Mouse (Mus musculus) forebrain, embryonic 11.5 days (tissue): Measurements from ENCODE around the gene Mindy4. TPM values are rescaled to one million over a fixed set of nuclear protein-coding genes. Genes with fewer than 3 reads are reported as not detected.

Source experiments
- ATAC-seq: fragments of 200-750 bp; cut with Nextera tagmentation; replicated peaks from 2 replicates; pipeline ENCODE4 v1.8.0; 2017; ENCODE audit warnings: moderate TSS enrichment; ENCODE audit not compliant: low FRiP score
- DNase-seq: peaks from one replicate; pipeline ENCODE4 v3.0.0-alpha.2; 2017; ENCODE audit warnings: low spot score
- H3K27ac ChIP-seq: fragments of 300-500 bp; sonication (generic); 2 replicates; pipeline ENCODE4 v1.5.1; 2014; ENCODE audit warnings: low read depth, low read length
- H3K27me3 ChIP-seq: fragments of 300-500 bp; sonication (generic); 2 replicates; pipeline ENCODE4 v1.6.1; 2014; ENCODE audit warnings: mild to moderate bottlenecking, low read length, mixed read lengths; ENCODE audit not compliant: control insufficient read depth, insufficient read depth
- H3K36me3 ChIP-seq: fragments of 300-500 bp; sonication (generic); 2 replicates; pipeline ENCODE4 v1.6.1; 2014; ENCODE audit warnings: mild to moderate bottlenecking, low read length, moderate library complexity, mixed read lengths; ENCODE audit not compliant: control insufficient read depth, insufficient read depth
- H3K4me1 ChIP-seq: fragments of 300-500 bp; sonication (generic); replicated peaks from 2 replicates; pipeline ENCODE4 v1.6.1; 2014; ENCODE audit warnings: low read length, mixed read lengths; ENCODE audit not compliant: control insufficient read depth, insufficient read depth
- H3K4me2 ChIP-seq: fragments of 300-500 bp; sonication (generic); 2 replicates; pipeline ENCODE4 v1.6.1; 2014; ENCODE audit warnings: low read depth, mild to moderate bottlenecking, low read length, moderate library complexity, mixed read lengths; ENCODE audit not compliant: severe bottlenecking
- H3K4me3 ChIP-seq: fragments of 300-500 bp; sonication (generic); 2 replicates; pipeline ENCODE4 v1.5.1; 2014; ENCODE audit warnings: low read depth, low read length
- H3K9ac ChIP-seq: fragments of 300-500 bp; sonication (generic); 2 replicates; pipeline ENCODE4 v1.6.1; 2014; ENCODE audit warnings: low read length
- H3K9me3 ChIP-seq: fragments of 300-500 bp; sonication (generic); 2 replicates; pipeline ENCODE4 v1.6.1; 2016; ENCODE audit warnings: low read length, mixed read lengths; ENCODE audit not compliant: control insufficient read depth
- WGBS: fragments of 180-500 bp; shearing (Covaris S2); extraction: QIAGEN DNeasy Blood & Tissue Kit; methylation state at CpG from one replicate; pipeline ENCODE4 v1.1.7; 2014; 5-methylcytosine and 5-hydroxymethylcytosine counted together
- polyA plus RNA-seq: library from polyadenylated mRNA; unstranded; fragments of >200 nt; fragmentation: Nextera tagmentation; extraction: Ambion mirVana; gene quantifications from 2 replicates; pipeline ENCODE4 v1.2.1, GENCODE M21; 2014

Gene Mindy4
- polyA plus RNA-seq, 1 experiment from 2014 or later: 22.5 TPM

DNA sequence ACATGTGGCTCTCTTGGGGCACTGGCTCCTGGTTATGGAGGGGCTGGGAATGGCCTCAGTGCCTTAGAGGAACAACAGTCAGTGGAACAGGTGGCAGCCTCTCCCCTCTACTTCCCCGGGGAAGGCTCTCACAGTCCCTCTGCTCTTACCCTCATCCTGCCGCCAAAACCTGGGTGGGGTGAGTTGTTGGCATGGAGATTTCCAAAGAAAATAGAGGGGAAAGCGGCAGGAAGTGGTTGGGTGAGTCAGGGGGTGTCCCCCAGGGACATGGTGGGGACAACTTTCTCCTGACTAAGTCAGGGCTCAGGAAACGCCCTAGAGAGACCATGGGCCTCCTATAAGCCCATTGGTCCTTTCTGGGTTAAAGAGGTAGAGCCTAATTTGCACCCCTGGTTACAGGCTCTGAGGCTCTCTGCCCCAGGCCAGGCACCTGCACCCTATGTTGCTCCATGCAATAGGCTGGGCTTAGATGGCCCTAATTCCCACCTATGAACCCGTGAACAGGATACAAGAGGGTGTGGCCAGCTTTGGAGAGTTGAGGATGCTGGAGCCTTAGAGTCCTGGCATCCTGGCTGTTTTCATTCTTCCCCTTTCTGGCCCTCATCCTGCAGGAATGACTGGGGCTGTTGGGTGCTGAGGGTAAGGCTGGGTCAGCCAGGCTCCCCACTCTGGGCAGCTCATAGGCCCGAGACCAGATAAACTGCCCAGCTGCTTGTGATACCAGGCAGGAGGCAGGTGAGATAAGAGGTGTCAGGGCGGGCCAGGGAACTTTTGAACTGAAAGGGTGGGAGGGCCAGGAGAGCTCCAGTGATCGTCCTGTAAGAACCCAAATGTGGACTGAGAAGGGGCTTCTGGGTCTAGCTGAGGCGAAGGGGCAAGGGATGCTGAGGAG is 136.0 kb downstream of the Mindy4 start:
- Histone ChIP-seq H3K4me1 (no peaks in the 10 kb centered on the region), H3K36me3 (no peaks in the 10 kb centered on the region), H3K27ac (no peak overlapping the region), H3K27me3 (no peaks in the 10 kb centered on the region; the same call in 1 of the 2 replicates), H3K4me3 (no peak overlapping the region), H3K4me2 (no peak overlapping the region), H3K9ac (no peak overlapping the region), H3K9me3 (no peaks in the 10 kb centered on the region)
- ATAC-seq (no peak), DNase-seq (no peak)
- WGBS: 86% methylated on average over 9 of the region's 9 CpGs

DNA sequence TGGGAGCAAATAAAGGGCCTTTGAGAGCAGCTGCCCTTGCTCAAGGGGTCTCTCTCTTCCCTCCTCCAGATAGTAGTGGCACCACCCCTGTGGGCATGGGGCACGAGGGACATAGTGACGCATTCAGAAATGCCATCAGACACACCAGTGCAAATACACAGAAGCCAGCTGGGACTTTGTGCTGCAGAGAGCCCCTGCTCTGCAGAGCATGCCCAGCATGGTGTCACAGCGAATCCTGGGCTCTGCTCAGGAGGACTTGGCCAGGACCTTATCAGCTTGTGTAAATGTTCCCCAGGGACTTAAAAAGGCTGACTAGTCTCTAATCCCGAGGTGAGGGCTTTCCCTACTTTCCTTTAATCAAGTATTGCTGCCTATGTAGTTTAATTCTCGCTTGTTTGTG is 138.5 kb downstream of the Mindy4 start:
- DNase-seq: no peak
- H3K4me3 ChIP-seq: no peak overlapping the region

DNA sequence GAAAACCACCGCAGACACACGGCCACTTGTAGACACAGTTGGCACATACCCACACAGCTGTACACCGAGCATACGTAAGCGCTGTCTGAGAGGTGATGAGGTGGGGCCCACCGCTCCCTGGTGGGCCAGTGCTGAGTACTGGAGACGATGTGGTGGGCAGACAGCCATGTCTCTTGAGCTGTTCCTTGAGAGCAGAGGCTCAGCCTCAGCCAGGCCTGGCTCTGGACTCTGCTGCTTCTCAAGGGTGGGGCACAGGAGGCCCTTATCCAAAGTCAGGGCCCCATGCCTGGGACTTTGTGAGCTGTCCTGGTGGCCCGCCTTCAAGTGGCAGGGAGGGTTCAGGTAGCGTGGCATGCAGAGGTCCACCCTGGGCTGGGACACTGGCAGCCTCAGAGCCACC is 139.1 kb downstream of the Mindy4 start:
- Histone ChIP-seq H3K9ac (no peak overlapping the region), H3K27me3 (no peaks in the 10 kb centered on the region; the same call in none of the 2 replicates), H3K27ac (no peak overlapping the region), H3K4me3 (no peak overlapping the region), H3K4me2 (no peak overlapping the region), H3K9me3 (no peaks in the 10 kb centered on the region), H3K36me3 (no peaks in the 10 kb centered on the region), H3K4me1 (no peaks in the 10 kb centered on the region)
- ATAC-seq: no peak
- WGBS: 87% methylated on average over 9 of the region's 9 CpGs
- no peak for DNase-seq

More for the DNA sequence above, 138.5 kb downstream of the Mindy4 start:
- Histone ChIP-seq H3K9ac (no peak overlapping the region), H3K4me2 (no peak overlapping the region), H3K36me3 (no peaks in the 10 kb centered on the region), H3K27me3 (no peaks in the 10 kb centered on the region; the same call in none of the 2 replicates), H3K27ac (no peak overlapping the region), H3K4me1 (no peaks in the 10 kb centered on the region), H3K9me3 (no peaks in the 10 kb centered on the region)
- WGBS: 35% methylated on average over 5 of the region's 5 CpGs
- ATAC-seq: no peak

DNA sequence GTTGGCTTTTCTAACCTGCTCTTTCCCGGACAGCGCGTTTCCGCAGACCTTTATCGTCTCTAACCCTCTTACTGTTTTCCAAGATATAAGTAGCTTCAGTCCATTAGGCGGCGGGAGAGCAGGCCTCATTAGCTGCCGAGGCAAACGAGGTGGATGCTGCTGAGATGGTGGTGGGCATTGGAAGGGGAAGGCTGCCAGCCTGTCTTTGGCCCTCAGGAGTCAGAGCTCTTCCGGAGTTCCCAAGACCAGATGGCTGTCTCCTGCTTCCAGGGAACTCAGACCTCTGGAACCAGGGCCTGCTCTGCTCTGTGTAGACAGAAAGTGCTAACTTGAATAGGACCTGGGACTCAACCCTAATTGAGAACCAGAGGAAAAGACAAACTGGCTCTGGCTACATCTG is 140.3 kb downstream of the Mindy4 start:
- 83% methylated on average over 10 of the region's 10 CpGs for WGBS

DNA sequence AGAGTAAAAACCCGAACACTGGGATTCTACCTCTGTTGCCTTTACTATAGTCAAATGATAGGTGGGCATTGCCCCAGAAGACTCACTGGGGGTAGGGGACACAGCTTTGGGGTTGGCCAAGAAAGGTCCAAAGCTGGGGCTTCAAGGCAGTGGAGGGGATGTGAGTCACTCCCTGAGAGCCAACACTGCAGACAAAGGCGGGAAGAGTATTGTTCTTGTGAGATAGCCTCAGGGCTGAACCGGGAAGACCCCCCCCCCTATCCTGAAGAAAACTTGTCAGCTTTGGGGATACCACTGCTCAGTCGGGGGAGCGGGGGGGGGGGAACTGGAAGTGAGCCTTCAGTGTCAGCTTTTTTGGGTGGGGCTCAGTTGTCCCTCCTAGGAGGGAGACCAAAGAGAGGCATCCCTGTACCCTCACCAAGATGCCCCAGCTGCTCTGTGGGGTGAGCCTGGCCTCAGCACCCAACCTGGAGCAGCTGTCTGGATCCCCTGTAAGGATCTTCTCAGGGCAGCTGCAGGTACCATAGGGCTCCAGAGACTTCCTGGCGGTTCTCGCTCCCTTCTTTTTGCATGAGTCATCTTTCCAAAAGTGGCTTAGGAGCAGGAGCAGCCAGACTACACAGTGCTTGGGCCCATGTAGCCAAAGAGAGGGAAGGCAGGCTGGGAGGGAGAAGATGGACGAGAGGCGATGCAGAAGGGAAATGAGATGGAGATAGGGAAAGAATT is 141.3 kb downstream of the Mindy4 start:
- H3K4me1 ChIP-seq: no peaks in the 10 kb centered on the region
- H3K27ac ChIP-seq: no peak overlapping the region
- ATAC-seq: no peak
- 87% methylated on average over 9 of the region's 9 CpGs for WGBS
- DNase-seq: peak; percentile 28
- H3K9me3 ChIP-seq: no peaks in the 10 kb centered on the region
- no peak overlapping the region for H3K4me3 ChIP-seq
- H3K36me3 ChIP-seq: no peaks in the 10 kb centered on the region
- H3K4me2 ChIP-seq: no peak overlapping the region
- H3K9ac ChIP-seq: no peak overlapping the region
- H3K27me3 ChIP-seq: no peaks in the 10 kb centered on the region; the same call in none of the 2 replicates

More for the DNA sequence above, 140.3 kb downstream of the Mindy4 start:
- no peaks in the 10 kb centered on the region for H3K9me3 ChIP-seq
- no peak overlapping the region for H3K27ac ChIP-seq
- H3K4me2 ChIP-seq: no peak overlapping the region
- no peak overlapping the region for H3K9ac ChIP-seq
- no peaks in the 10 kb centered on the region for H3K4me1 ChIP-seq
- no peaks in the 10 kb centered on the region; the same call in none of the 2 replicates for H3K27me3 ChIP-seq
- no peak for ATAC-seq
- no peaks in the 10 kb centered on the region for H3K36me3 ChIP-seq
- H3K4me3 ChIP-seq: no peak overlapping the region
- DNase-seq: peak; percentile 44

DNA sequence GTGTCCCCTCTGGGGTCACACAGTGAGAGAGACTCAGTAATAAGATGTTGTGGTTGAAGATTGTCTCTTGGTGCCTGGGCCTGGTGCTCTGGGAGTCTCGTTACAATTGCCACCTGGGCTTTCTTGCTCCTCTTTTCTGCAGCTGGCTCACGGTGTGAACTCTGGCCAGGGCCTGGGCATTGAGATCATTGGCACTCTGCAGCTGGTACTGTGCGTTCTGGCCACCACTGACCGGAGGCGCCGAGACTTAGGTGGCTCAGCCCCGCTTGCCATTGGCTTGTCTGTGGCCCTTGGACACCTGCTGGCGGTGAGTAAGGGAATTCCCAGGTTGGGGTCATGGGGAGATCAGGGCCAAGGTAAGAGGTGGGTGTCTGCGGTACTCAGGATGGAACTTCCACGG is 142.1 kb downstream of the Mindy4 start:
- Histone ChIP-seq H3K4me2 (no peak overlapping the region), H3K27me3 (no peaks in the 10 kb centered on the region; the same call in none of the 2 replicates), H3K27ac (no peak overlapping the region), H3K36me3 (no peaks in the 10 kb centered on the region), H3K9ac (no peak overlapping the region), H3K4me3 (no peak overlapping the region), H3K9me3 (no peaks in the 10 kb centered on the region), H3K4me1 (no peaks in the 10 kb centered on the region)
- ATAC-seq (no peak), DNase-seq (peak; percentile 35)
- WGBS: 87% methylated on average over 10 of the region's 10 CpGs

DNA sequence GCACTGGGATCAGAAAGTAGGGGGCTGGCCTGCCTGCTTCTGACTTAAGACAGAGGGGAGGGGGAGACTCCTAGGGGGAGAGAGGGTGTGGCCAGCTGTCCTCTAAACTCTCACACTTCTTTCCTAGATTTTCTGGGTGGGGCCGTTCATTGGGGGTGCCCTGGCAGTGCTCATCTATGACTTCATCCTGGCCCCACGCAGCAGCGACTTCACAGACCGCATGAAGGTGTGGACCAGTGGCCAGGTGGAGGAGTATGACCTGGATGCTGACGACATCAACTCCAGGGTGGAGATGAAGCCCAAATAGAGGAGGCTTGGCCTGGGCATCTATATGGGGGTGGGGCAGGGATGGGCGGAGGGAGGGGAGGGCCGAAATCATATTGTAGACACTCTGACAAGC is 143.3 kb downstream of the Mindy4 start:
- H3K27ac ChIP-seq: no peak overlapping the region
- no peaks in the 10 kb centered on the region for H3K36me3 ChIP-seq
- no peaks in the 10 kb centered on the region; the same call in 1 of the 2 replicates for H3K27me3 ChIP-seq
- no peak overlapping the region for H3K9ac ChIP-seq
- ATAC-seq (no peak), DNase-seq (peak; percentile 37)
- no peak overlapping the region for H3K4me2 ChIP-seq
- no peak overlapping the region for H3K4me3 ChIP-seq
- no peaks in the 10 kb centered on the region for H3K9me3 ChIP-seq
- 91% methylated on average over 7 of the region's 7 CpGs for WGBS
- H3K4me1 ChIP-seq: no peaks in the 10 kb centered on the region

DNA sequence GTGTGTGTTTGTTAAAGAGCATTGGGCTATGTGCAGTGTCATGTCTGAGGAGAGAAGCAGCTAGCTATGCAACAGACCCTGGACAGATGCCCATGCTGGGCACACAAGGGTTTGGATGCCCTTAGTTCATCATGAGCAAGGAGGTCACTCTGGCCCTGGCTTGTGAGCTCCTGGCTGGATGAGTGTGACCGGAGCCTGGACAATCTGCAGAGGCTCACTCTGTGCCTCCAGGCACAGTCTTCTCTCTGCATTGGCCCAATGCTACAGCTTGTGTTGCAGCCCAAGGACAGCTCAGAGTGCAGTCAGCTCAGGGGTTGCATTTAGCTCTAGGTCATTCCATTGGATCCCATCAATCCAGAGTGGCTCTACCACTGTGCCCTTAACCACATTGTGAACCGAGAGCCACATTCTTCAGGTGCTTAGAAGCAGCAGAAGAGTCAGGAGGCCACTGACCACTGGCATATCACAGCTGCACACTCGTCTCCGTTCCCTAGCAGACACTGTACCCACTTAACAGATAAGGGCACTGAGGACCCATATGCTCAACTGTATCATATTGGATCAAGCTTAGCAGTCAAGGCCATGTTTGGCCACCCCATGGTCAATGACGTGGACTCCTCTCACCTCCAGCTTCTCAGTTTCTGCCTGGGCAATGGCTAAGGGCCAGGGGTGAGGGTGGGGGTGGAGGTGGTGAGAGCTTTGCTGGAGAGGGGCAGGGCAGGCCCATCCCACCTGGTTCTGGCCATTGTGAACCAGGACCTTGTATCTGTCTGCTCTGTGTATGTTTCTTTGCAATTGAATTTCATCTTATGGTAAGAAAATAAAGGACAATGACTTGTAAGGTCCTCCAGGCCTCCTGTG is 144.8 kb downstream of the Mindy4 start:
- 82% methylated on average over 5 of the region's 5 CpGs for WGBS
- Histone ChIP-seq H3K4me1 (no peaks in the 10 kb centered on the region), H3K27ac (no peak overlapping the region), H3K36me3 (no peaks in the 10 kb centered on the region), H3K9ac (no peak overlapping the region), H3K4me3 (no peak overlapping the region), H3K27me3 (no peaks in the 10 kb centered on the region; the same call in 1 of the 2 replicates), H3K9me3 (no peaks in the 10 kb centered on the region), H3K4me2 (no peak overlapping the region)
- ATAC-seq: no peak
- DNase-seq: peak; percentile 37
